Mouse (Mus musculus) ovary, postnatal 36 days (tissue): ENCODE data around the gene Ptges.

Experiments used
- DNase-seq: peaks from one replicate; pipeline ENCODE4 v3.0.0; 2022; ENCODE audit warnings: low spot score, mixed read lengths

The Ptges gene

GRCm38 (mm10) chr2:30846723-30847122, 82.9 kb downstream of the Ptges start:
- DNase-seq: no peak

- DNase-seq: no peak
These were observed 83.4 kb downstream of the Ptges start for GRCm38 (mm10) chr2:30846236-30846635.

- peak; percentile 41 for DNase-seq
These were observed 84.3 kb downstream of the Ptges start for GRCm38 (mm10) chr2:30845152-30846070.

- no peak for DNase-seq
These were observed 87.0 kb downstream of the Ptges start for GRCm38 (mm10) chr2:30842615-30843014.
